Mouse (Mus musculus): Measurements from ENCODE around the gene Fam163a. TPM values are rescaled to one million over a fixed set of nuclear protein-coding genes. Genes with fewer than 3 reads are reported as not detected.

Gene Fam163a
- polyA plus RNA-seq, 1 experiment from 2014 or later: 0.61 TPM

- H3K4me3 ChIP-seq (ENCODE audit: low read length): peak overlapping the region; percentile 51
- peak overlapping the region; percentile 80 for H3K4me2 ChIP-seq (replicated peaks; ENCODE audit: low read depth, low read length)
- peak overlapping the region; percentile 54 for H3K9ac ChIP-seq (replicated peaks; ENCODE audit: low read length)
- peaks cover 7% of the 10 kb centered on the region; the same call in 1 of the 2 replicates for H3K9me3 ChIP-seq (ENCODE audit: low read length)
- 5% methylated on average over 18 of the region's 18 CpGs for WGBS
- peaks cover 64% of the 10 kb centered on the region for H3K27me3 ChIP-seq (ENCODE audit: insufficient read depth, low read length)
- peaks cover 17% of the 10 kb centered on the region; the same call in 1 of the 2 replicates for H3K4me1 ChIP-seq (ENCODE audit: insufficient read depth, low read length)
- no peak overlapping the region for H3K27ac ChIP-seq (ENCODE audit: low read length)
- peak; percentile 57 for ATAC-seq (ENCODE audit: low FRiP score, low TSS enrichment)
- no peaks in the 10 kb centered on the region for H3K36me3 ChIP-seq (ENCODE audit: insufficient read depth, low read length)
Observed at GRCm38 (mm10) chr1:156203961-156204655, 718 bp downstream of the Fam163a start.

DNA sequence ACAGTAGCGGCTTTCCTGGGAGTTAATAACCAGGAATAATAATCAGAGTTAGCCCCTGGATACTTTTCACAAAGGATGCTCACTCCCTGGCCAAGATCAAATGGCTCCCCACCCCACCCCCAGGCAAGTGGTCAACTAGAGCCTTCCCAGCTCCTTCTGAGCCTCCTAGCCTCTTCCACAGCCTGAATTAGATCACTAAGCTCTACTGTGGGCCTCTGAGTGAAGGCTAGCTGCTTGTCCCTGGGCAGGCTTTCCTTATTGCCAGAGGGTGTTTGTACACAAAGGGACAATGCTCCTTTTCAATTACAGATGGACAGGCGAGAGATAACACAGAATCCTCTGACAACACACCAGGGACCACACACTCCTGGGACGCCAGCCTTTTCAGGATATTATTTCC, 2.2 kb downstream of the Fam163a start:
- Histone ChIP-seq H3K4me2 (replicated peaks; ENCODE audit: low read depth, low read length) (no peak overlapping the region), H3K9ac (replicated peaks; ENCODE audit: low read length) (no peak overlapping the region), H3K9me3 (ENCODE audit: low read length) (peaks cover 7% of the 10 kb centered on the region; the same call in 1 of the 2 replicates), H3K4me3 (ENCODE audit: low read length) (no peak overlapping the region), H3K36me3 (ENCODE audit: insufficient read depth, low read length) (no peaks in the 10 kb centered on the region), H3K4me1 (ENCODE audit: insufficient read depth, low read length) (peaks cover 17% of the 10 kb centered on the region; the same call in 1 of the 2 replicates), H3K27me3 (ENCODE audit: insufficient read depth, low read length) (peaks cover 65% of the 10 kb centered on the region), H3K27ac (ENCODE audit: low read length) (no peak overlapping the region)
- 52% methylated on average over 3 of the region's 3 CpGs for WGBS
- ATAC-seq (ENCODE audit: low FRiP score, low TSS enrichment): no peak

- H3K4me2 ChIP-seq (replicated peaks; ENCODE audit: low read depth, low read length): no peak overlapping the region
- ATAC-seq (ENCODE audit: low FRiP score, low TSS enrichment): no peak
- H3K27me3 ChIP-seq (ENCODE audit: insufficient read depth, low read length): peaks cover 54% of the 10 kb centered on the region
- no peak overlapping the region for H3K9ac ChIP-seq (replicated peaks; ENCODE audit: low read length)
- WGBS: 85% methylated on average over 3 of the region's 3 CpGs
- H3K36me3 ChIP-seq (ENCODE audit: insufficient read depth, low read length): no peaks in the 10 kb centered on the region
- no peak overlapping the region for H3K4me3 ChIP-seq (ENCODE audit: low read length)
- H3K9me3 ChIP-seq (ENCODE audit: low read length): peaks cover 7% of the 10 kb centered on the region; the same call in 1 of the 2 replicates
- no peak overlapping the region for H3K27ac ChIP-seq (ENCODE audit: low read length)
- H3K4me1 ChIP-seq (ENCODE audit: insufficient read depth, low read length): peaks cover 17% of the 10 kb centered on the region; the same call in 1 of the 2 replicates
Observed at GRCm38 (mm10) chr1:156201069-156201468, 3.8 kb downstream of the Fam163a start.

GRCm38 (mm10) chr1:156197588-156197987, 7.2 kb downstream of the Fam163a start:
- Histone ChIP-seq H3K9ac (replicated peaks; ENCODE audit: low read length) (no peak overlapping the region), H3K9me3 (ENCODE audit: low read length) (peaks cover 7% of the 10 kb centered on the region; the same call in 1 of the 2 replicates), H3K4me3 (ENCODE audit: low read length) (no peak overlapping the region), H3K36me3 (ENCODE audit: insufficient read depth, low read length) (no peaks in the 10 kb centered on the region), H3K4me2 (replicated peaks; ENCODE audit: low read depth, low read length) (no peak overlapping the region), H3K27ac (ENCODE audit: low read length) (no peak overlapping the region), H3K27me3 (ENCODE audit: insufficient read depth, low read length) (peaks cover 31% of the 10 kb centered on the region), H3K4me1 (ENCODE audit: insufficient read depth, low read length) (no peaks in the 10 kb centered on the region)
- no peak for ATAC-seq (ENCODE audit: low FRiP score, low TSS enrichment)
- 87% methylated on average over 4 of the region's 4 CpGs for WGBS

GRCm38 (mm10) chr1:156193292-156193691, 11.5 kb downstream of the Fam163a start:
- ATAC-seq (ENCODE audit: low FRiP score, low TSS enrichment): no peak
- no peaks in the 10 kb centered on the region for H3K4me1 ChIP-seq (ENCODE audit: insufficient read depth, low read length)
- no peaks in the 10 kb centered on the region for H3K9me3 ChIP-seq (ENCODE audit: low read length)
- no peak overlapping the region for H3K4me3 ChIP-seq (ENCODE audit: low read length)
- WGBS: 29% methylated on average over 7 of the region's 7 CpGs
- peaks cover 49% of the 10 kb centered on the region for H3K27me3 ChIP-seq (ENCODE audit: insufficient read depth, low read length)
- H3K36me3 ChIP-seq (ENCODE audit: insufficient read depth, low read length): no peaks in the 10 kb centered on the region
- no peak overlapping the region for H3K4me2 ChIP-seq (replicated peaks; ENCODE audit: low read depth, low read length)
- H3K27ac ChIP-seq (ENCODE audit: low read length): no peak overlapping the region
- no peak overlapping the region for H3K9ac ChIP-seq (replicated peaks; ENCODE audit: low read length)

GRCm38 (mm10) chr1:156192853-156193252, 12.0 kb downstream of the Fam163a start:
- 60% methylated on average over 7 of the region's 7 CpGs for WGBS
- Histone ChIP-seq H3K4me3 (ENCODE audit: low read length) (no peak overlapping the region), H3K9me3 (ENCODE audit: low read length) (no peaks in the 10 kb centered on the region)

GRCm38 (mm10) chr1:156186646-156187045, 18.2 kb downstream of the Fam163a start:
- Histone ChIP-seq H3K36me3 (ENCODE audit: insufficient read depth, low read length) (no peaks in the 10 kb centered on the region), H3K9ac (replicated peaks; ENCODE audit: low read length) (no peak overlapping the region), H3K9me3 (ENCODE audit: low read length) (peaks cover 11% of the 10 kb centered on the region), H3K4me1 (ENCODE audit: insufficient read depth, low read length) (peaks cover 34% of the 10 kb centered on the region), H3K27me3 (ENCODE audit: insufficient read depth, low read length) (peaks cover 60% of the 10 kb centered on the region), H3K4me3 (ENCODE audit: low read length) (no peak overlapping the region), H3K4me2 (replicated peaks; ENCODE audit: low read depth, low read length) (no peak overlapping the region), H3K27ac (ENCODE audit: low read length) (no peak overlapping the region)
- ATAC-seq (ENCODE audit: low FRiP score, low TSS enrichment): no peak
- 93% methylated on average over 3 of the region's 3 CpGs for WGBS

More at GRCm38 (mm10) chr1:156192853-156193252, 12.0 kb downstream of the Fam163a start:
- Histone ChIP-seq H3K27me3 (ENCODE audit: insufficient read depth, low read length) (peaks cover 50% of the 10 kb centered on the region), H3K36me3 (ENCODE audit: insufficient read depth, low read length) (no peaks in the 10 kb centered on the region), H3K9ac (replicated peaks; ENCODE audit: low read length) (no peak overlapping the region), H3K4me2 (replicated peaks; ENCODE audit: low read depth, low read length) (no peak overlapping the region), H3K4me1 (ENCODE audit: insufficient read depth, low read length) (no peaks in the 10 kb centered on the region), H3K27ac (ENCODE audit: low read length) (no peak overlapping the region)
- no peak for ATAC-seq (ENCODE audit: low FRiP score, low TSS enrichment)

- H3K36me3 ChIP-seq (ENCODE audit: insufficient read depth, low read length): no peaks in the 10 kb centered on the region
- H3K4me2 ChIP-seq (replicated peaks; ENCODE audit: low read depth, low read length): peak overlapping the region; percentile 32
- no peak overlapping the region for H3K4me3 ChIP-seq (ENCODE audit: low read length)
- no peak overlapping the region for H3K9ac ChIP-seq (replicated peaks; ENCODE audit: low read length)
- peaks cover 43% of the 10 kb centered on the region for H3K4me1 ChIP-seq (ENCODE audit: insufficient read depth, low read length)
- 1% methylated on average over 11 of the region's 11 CpGs for WGBS
- H3K27me3 ChIP-seq (ENCODE audit: insufficient read depth, low read length): peaks cover 58% of the 10 kb centered on the region
- peak overlapping the region; percentile 67 for H3K27ac ChIP-seq (ENCODE audit: low read length)
- ATAC-seq (ENCODE audit: low FRiP score, low TSS enrichment): peak; percentile 93
- H3K9me3 ChIP-seq (ENCODE audit: low read length): peaks cover 11% of the 10 kb centered on the region
Observed at GRCm38 (mm10) chr1:156184158-156184571, 20.7 kb downstream of the Fam163a start.

GRCm38 (mm10) chr1:156183176-156183958, 21.5 kb downstream of the Fam163a start:
- no peaks in the 10 kb centered on the region for H3K36me3 ChIP-seq (ENCODE audit: insufficient read depth, low read length)
- H3K4me3 ChIP-seq (ENCODE audit: low read length): no peak overlapping the region
- WGBS: 35% methylated on average over 6 of the region's 6 CpGs
- H3K9me3 ChIP-seq (ENCODE audit: low read length): peaks cover 11% of the 10 kb centered on the region
- H3K9ac ChIP-seq (replicated peaks; ENCODE audit: low read length): no peak overlapping the region
- peak overlapping the region; percentile 67; the same call in 1 of the 2 replicates for H3K27ac ChIP-seq (ENCODE audit: low read length)
- no peak for ATAC-seq (ENCODE audit: low FRiP score, low TSS enrichment)
- H3K4me1 ChIP-seq (ENCODE audit: insufficient read depth, low read length): peaks cover 43% of the 10 kb centered on the region
- H3K4me2 ChIP-seq (replicated peaks; ENCODE audit: low read depth, low read length): peak overlapping the region; percentile 32
- peaks cover 51% of the 10 kb centered on the region for H3K27me3 ChIP-seq (ENCODE audit: insufficient read depth, low read length)
